Mouse (Mus musculus) CH12.LX (cell line): ENCODE data around the gene A330070K13Rik.

Experiments used
- CTCF ChIP-seq, 2 experiments: IDR thresholded peaks in 1 of 2; conservative IDR thresholded peaks in 1 of 2; 2 replicates each; pipeline ENCODE4 v1.5.1; 2011 to 2012; ENCODE audit warnings: low read depth in 2 of 2, low read length in 2 of 2, improper control_type of control experiment in 1 of 2, inconsistent platforms in 1 of 2, mild to moderate bottlenecking in 1 of 2, moderate library complexity in 1 of 2
- EP300 ChIP-seq: IDR thresholded peaks from 2 replicates; pipeline ENCODE4 v1.6.1; 2011; ENCODE audit warnings: low read length, improper control_type of control experiment
- HCFC1 ChIP-seq: IDR thresholded peaks from 2 replicates; pipeline ENCODE4 v1.6.1; 2012; ENCODE audit warnings: low read depth, mild to moderate bottlenecking, inconsistent platforms, low read length, improper control_type of control experiment
- POLR2A ChIP-seq: IDR thresholded peaks from 2 replicates; pipeline ENCODE4 v1.6.1; 2011; ENCODE audit warnings: low read depth, mild to moderate bottlenecking, improper control_type of control experiment, low read length
- POLR2AphosphoS2 ChIP-seq: IDR thresholded peaks from 2 replicates; pipeline ENCODE4 v1.6.1; 2011; ENCODE audit warnings: low read depth, low read length, improper control_type of control experiment
- SIN3A ChIP-seq: IDR thresholded peaks from 2 replicates; pipeline ENCODE4 v1.6.1; 2012; ENCODE audit warnings: low read length, improper control_type of control experiment, inconsistent platforms
- ZNF384 ChIP-seq: IDR thresholded peaks from 2 replicates; pipeline ENCODE4 v1.6.1; 2012; ENCODE audit warnings: low read depth, low read length, improper control_type of control experiment, inconsistent platforms

GRCm38 (mm10) chr5:130405201-130405600 lies 20.8 kb upstream of the A330070K13Rik start:
- TF ChIP-seq SIN3A: no peak
- TF ChIP-seq POLR2AphosphoS2: no peak
- peak; percentile 82 to 83 for TF ChIP-seq CTCF (conservative IDR thresholded peaks at IDR 0.05 in 1 of 2, IDR thresholded peaks at IDR 0.05 in 1 of 2; ENCODE audit: low read depth in 2 of 2, low read length in 2 of 2)
- no peak for TF ChIP-seq POLR2A
- no peak for TF ChIP-seq EP300
- no peak for TF ChIP-seq ZNF384
- TF ChIP-seq HCFC1: no peak
